Mouse (Mus musculus): ENCODE data around the gene Aff2.

DNA sequence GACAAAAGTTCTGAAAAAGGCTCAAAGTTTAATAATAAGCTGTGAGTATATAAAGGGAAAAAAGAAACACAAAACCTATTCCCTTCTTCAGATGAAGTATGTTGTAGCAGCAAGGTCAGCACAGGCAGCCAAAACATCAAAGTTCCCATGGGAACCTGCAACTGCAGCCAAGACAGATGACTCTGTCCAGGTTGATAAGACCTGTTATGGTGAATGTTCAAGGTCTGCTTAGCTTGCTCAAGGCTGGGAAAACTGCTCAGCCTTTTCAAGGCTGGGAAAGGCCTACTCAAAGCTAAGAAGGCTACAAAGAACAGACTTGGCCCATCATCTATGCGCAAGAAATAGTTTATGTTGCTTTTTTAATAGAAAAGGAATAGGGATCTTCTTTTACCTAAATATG is 315.6 kb downstream of the Aff2 start:
- TF ChIP-seq CTCF (IDR thresholded peaks at IDR 0.05; ENCODE audit: control insufficient read depth, insufficient read depth, insufficient read length), result no peak
- TF ChIP-seq USF1 (IDR thresholded peaks at IDR 0.05; ENCODE audit: low read depth), result no peak
- no peak for TF ChIP-seq MYOG (IDR thresholded peaks at IDR 0.05; ENCODE audit: control insufficient read depth, extremely low read depth, insufficient read length)
- no peak for TF ChIP-seq MAX (IDR thresholded peaks at IDR 0.05)
- no peak for TF ChIP-seq MYOD1 (IDR thresholded peaks at IDR 0.05; ENCODE audit: control insufficient read depth, insufficient read length, low read depth)
- no peak for TF ChIP-seq CEBPB (IDR thresholded peaks at IDR 0.05; ENCODE audit: low read depth)

Data from C2C12 (cell line).